Mouse (Mus musculus): Measurements from ENCODE around the gene Os9.

Os9 gene

DNA sequence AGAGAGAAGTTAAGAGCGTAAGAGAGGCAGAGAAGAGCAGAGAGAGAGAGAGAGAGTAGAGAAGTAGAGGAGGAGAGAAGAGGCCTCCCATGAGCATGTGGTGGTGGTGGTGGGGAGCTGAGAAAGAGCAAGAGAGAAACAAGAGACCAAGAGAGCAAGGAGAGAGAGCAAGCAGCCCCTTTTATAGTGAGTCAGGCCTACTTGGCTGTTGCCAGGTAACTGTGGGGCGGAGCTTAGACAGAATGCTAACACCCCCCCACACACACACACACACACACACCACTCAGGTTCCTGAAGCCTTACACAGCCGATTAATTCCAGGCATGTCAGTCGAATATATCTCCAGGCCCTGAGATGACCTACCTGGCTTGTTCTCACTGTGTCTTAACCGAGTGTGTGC lies 24.4 kb upstream of the Os9 start:
- DNase-seq (ENCODE audit: low spot score in 2 of 2), result no peak

DNA sequence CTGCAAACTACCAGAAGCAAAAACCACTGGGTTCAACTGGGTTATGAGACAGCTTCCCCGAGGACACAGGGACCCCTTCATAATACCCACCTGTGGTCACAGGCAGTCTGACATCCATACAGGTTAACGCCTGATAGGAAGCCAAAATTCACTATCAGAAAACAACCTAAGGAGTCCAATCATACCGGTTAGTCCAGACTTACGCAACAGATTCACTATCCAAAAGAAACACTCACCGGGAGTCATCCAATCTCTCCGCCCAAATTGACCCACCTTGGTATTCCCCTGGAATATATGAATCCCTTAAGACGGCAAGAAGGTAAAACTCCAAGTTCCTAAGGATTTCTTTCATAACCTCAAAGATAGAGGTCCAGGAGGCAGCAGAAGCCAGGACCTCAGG lies 23.6 kb upstream of the Os9 start:
- DNase-seq (ENCODE audit: low spot score in 2 of 2), result no peak

DNA sequence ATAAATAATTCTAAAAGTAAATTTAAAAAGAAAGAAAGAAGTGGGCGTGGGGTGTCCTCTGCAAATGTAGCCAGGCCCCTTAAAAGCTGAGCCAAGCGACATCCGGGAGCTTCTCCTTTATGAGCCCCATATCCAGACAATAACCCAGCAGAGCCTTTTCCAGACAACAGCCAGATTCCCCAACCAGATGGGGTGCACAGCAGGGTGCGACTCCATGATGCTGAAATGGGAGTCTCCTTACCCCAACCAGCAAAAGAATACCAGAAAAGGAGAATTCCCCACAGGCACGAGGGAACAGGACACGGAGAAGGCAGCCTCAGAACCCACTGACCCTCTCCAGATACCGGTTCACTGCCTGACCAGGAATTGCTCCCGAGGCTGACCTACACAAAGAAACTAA lies 22.3 kb upstream of the Os9 start:
- no peak for DNase-seq (ENCODE audit: low spot score in 2 of 2)

DNA sequence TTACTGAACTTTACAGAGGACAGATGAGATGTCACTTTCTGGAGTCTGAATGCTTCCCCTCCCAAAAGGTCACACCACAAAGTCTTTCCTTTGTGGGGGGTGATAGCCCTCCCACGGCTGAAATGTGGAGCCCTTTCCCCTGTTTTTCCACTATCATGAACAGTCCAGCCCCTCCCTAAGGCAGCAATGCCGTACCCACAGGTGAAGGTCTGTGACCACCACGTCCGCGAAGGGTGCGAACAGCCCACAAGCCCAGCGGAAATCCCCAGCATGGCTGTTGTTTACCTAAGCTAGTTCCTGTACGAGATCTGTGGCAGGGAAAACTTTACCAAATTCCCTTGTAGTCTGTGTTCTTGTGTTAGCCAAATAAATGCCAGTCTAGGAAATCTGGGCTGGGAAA lies 20.6 kb upstream of the Os9 start:
- peak in 1 of 2 experiments; percentile 39 for DNase-seq (ENCODE audit: low spot score in 2 of 2)

DNA sequence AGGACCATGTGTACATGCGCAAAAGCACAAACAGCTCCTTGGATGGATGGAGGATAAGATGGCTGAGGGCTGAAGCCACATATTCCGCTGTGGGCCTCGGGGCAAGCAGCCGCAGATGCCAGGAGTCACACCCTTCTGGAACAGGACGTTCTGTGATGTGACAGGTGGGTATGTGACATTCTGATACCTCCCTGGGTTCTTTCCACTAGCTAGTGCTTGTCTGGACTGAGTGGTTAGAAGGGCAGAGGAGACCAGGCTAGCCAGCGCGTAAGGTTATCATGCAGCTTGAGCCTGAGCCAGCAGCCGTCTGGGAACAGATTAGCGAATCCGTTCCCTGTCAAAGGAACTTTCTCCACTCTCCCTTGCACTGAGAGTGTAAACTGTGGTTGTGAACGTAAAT lies 20.0 kb upstream of the Os9 start:
- DNase-seq (ENCODE audit: low spot score in 2 of 2), result no peak

DNA sequence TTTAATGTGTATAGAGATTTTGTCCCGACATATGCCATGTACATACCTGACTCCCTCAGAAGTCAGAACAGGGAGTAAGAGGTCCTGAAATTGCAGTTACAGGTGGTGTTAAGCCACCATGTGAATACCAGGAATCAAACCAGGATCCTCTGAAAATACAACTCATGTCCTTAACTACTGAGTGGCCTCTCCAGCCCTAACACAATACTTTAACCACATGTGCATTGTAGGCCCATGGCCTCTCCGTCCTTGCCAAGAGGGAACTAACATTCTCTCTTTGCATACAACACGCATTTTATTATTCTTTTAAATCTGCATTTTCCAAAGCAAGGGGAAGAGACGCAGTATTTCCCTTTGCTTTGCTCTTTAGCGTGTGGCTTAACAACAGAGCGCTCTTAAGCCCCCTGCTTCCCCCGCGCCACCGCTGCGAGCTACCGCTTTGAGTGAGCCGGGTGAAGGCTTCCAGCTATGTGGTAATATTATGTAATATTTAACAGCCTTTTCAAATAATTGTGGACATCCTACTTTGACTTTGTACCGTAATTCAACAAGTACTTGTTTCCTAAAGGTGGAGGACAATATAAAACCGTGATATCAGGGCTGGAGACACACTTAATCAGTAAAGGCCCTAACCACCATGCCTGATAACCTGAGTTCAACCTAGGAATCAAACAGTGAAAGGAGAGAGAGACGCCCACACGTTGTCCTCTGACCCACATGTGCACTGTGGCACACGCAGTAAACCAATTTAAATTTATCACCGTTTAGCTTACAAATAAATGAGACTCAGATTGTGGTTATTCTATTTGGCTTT lies 17.6 kb upstream of the Os9 start:
- no peak for DNase-seq (ENCODE audit: low spot score in 2 of 2)

DNA sequence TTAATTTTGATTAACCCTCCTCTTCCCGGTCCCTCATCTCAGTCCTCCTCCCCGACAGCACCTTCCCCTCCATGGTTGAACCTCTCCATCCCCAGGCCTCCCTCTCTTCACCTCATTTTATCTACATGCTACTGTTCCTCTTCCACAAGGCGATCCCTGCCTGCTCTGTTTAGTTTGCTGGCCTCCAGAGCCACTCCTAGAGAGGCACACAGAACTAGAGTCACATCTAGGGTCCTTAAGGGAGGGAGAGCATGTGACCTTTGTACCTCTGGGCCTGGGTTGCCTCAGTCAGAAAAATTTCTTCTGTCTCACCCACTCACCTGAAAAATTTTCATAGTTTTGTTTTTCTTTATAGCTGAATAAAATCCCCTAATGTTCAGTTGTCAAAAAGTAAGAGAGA lies 17.0 kb upstream of the Os9 start:
- no peak for DNase-seq (ENCODE audit: low spot score in 2 of 2)

DNA sequence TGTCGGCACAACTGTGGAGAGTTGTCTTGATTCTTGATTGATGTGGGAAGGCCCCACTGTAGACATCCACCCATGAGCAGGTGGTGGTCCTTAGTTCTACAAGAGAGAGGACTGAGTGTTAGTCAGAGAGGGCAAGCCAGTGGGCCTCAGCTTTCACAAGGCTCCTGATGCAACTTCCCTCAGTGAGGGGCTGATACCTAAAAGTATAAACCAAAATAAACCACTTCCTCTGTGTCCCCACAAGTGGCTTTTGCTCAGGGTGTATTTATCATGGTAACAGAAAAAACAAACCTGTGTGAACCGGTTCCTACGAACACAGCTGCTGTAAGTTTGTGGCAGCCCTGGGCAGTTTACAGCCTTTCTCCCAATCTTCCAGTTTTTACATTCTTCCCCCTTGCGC lies 15.6 kb upstream of the Os9 start:
- peak in 1 of 2 experiments; percentile 46 for DNase-seq (ENCODE audit: low spot score in 2 of 2)

DNA sequence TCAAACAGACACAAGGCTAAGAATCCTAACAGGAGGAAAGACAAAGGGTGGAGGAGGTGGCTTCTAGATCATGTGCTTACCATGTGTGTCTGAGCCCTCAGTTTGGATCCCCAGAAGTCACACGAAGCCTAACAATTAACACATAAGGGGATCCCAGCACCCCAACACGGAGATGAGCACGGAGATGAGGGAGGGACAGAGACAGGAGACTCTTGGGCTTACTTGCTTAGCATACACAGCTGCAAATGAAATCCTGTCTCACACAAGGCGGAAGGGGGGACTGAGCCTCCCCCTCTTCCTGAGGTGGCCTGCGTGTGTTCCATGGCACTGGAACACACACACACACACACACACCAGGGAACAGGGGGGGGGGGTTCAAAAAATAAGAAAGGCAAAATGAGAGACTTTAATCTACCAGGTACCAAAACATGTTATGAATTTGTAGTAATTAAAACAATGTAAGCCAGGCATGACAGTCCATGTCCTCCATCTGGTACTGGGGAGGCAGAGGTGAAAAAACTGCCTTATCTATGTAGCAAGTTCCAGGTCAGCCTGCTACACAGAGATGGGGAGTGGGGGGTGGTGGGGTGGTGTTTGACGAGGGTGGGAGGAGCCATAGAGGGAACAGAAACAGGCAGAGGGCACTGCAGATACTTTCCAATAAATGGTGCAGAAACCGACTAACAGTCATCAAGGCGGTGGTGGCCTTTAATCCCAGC lies 14.3 kb upstream of the Os9 start:
- DNase-seq (ENCODE audit: low spot score in 2 of 2), result peak in 1 of 2 experiments; percentile 40

DNA sequence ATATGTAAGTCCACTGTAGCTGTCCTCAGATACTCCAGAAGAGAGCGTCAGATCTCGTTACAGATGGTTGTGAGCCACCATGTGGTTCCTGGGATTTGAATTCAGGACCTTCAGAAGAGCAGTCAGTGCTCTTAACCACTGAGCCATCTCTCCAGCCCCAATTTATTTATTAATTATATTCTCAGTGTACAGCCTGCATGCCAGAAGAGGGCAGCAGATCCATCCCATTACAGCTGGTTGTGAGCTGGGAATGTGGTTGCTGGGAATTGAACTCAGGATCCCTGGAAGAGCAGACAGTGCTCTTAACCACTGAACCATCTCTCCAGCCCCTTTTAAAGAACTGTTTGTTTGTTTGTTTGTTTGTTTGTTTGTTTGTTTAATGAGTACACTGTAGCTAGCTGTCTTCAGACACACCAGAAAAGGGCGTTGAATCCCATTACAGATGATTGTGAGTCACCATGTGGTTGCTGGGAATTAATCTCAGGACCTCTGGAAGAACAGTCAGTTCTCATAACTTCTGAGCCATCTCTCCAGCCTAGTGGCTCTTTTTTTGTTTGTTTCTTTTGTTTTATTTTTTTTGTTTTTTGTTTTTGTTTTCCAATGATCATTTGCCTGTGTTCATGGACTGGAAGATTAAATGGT lies 13.6 kb upstream of the Os9 start:
- peak in 1 of 2 experiments; percentile 45 for DNase-seq (ENCODE audit: low spot score in 2 of 2)

DNA sequence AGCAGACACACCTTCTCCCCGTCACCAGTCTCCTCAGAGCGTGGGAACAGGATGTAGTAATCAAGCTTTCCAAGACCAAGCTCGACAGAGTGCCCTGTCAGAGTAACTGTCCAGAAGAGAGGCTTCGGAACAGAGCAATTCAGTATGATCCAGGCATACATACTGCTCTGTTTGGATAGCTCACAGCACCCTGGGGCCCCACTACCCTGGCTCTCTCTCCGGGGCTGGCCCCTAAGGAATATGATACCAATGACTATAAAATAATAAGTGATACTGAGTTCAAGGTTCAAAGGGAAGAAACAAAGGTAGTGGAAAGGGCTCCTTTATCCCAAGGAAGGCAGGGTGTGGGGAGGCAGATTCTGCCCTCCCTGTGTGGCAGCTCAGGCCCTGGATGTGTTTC lies 11.5 kb upstream of the Os9 start:
- no peak for DNase-seq (ENCODE audit: low spot score in 2 of 2)

DNA sequence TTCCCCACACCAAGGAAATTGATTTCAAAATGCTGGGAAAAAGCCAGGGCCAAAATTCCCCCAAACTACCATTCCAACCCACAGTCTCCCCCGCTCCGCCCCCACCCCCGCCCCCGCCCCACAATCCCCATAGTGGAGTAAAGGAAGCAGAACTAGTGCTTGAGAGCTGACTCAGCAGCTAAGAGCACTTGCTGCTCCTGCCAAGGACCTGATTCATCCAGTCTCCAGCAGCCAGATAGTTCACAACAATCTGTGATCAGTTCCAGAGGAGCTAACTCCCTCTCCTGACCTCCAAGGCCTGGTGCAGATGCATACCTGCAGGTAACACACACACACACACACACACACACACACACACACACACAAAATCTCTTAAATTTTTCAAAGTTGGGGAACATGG lies 8.5 kb upstream of the Os9 start:
- no peak for DNase-seq (ENCODE audit: low spot score in 2 of 2)

DNA sequence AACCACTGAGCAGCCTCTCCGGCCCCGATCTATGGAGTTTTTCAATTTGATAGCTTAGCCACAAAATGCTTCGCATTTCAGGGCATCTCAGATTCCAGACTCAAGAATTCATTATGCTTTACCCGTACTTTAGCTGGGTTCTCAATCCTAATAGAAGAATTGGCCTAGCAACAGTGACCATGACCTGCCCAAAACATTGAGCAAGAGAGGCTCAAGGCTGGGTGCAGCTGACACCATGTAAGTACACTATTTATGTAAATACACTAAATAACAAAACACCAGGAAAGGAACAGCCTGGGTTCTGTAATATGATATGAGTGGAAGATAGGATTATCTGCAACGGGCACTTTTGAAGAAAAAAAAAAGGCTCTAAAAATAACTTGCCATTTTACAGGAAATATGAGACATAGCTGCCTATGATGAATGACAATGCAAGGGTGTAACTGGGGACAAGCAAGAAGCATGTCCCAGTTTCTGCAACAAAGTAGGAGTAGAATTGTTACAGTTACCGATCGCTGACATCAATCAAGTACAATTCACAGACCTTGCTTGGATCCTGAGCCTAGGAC lies 6.9 kb upstream of the Os9 start:
- DNase-seq (ENCODE audit: low spot score in 2 of 2), result no peak

DNA sequence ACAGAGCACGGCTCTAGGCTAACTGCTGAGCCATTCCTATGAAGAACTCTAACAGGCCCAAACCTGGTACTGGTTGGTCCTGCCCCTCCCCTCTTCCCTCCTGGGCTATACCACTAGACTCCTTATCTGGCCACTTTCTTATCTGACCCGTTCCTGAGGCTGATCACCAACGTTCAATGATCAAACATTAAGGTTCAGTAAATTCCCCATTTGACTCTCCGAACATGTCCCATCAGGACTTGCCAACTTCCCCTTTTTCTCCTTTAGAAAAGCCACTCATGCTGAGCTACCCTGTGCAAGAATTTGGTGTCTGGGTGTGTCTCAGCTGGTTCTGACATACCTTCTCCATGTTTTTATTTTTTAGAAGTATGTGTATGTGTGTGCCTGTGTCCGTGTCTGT lies 5.6 kb upstream of the Os9 start:
- DNase-seq (ENCODE audit: low spot score in 2 of 2), result no peak

DNA sequence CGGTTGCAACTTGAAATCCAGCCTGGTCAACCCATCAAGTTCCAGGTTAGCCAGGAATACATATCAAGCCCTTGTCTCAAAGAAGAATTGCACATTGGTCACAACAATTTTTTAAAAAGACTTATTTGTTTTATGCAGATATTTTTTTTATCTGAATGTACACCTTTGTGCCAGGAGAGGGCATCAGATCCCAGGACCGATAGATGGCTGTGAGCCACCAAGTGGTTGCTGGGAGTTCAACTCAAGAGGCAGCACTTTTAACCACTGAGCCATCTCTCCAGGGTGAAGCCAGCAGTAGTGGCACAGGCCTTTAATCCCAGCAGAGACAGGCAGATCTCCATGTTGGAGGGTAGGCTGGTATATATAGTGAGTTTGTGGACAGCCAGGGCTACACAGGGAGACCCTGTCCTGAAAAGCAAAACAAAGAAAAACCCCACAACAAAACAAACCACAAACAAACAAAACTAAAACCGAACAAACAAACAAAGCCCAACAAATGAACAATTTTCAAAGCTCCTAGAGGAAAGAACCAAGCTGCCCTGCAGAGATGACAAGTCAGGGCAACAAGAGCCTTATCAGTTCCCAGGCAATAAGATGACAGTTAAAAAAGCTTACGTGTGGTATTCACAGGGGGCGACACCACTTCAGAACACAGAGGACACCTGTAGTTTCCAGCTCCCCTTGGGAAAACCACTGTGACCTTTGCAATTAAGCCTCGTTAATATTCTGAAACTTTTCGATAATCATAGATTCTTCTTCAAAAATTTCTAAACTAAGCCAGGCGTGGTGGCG lies 4.5 kb upstream of the Os9 start:
- DNase-seq (ENCODE audit: low spot score in 2 of 2), result peak in 1 of 2 experiments; percentile 51

DNA sequence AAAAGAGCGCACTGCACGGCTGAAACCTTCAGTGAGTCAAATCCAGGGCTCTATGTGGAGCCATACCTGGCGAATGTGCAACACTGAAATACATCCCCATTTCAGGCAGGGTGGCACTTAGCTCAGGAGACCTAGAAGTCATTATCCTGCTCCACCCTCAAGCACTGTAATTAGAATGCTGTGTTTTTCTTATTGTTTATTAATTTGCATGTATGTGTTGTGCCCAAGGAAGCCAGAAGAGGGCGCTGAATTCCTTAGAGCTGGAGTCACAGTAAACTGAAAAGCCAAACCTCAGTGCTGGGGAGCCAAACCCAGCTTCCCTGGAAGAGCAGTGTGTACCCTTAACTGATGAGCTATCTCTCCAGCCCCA lies 2.5 kb upstream of the Os9 start:
- DNase-seq (ENCODE audit: low spot score in 2 of 2), result peak; percentile 63 to 80

DNA sequence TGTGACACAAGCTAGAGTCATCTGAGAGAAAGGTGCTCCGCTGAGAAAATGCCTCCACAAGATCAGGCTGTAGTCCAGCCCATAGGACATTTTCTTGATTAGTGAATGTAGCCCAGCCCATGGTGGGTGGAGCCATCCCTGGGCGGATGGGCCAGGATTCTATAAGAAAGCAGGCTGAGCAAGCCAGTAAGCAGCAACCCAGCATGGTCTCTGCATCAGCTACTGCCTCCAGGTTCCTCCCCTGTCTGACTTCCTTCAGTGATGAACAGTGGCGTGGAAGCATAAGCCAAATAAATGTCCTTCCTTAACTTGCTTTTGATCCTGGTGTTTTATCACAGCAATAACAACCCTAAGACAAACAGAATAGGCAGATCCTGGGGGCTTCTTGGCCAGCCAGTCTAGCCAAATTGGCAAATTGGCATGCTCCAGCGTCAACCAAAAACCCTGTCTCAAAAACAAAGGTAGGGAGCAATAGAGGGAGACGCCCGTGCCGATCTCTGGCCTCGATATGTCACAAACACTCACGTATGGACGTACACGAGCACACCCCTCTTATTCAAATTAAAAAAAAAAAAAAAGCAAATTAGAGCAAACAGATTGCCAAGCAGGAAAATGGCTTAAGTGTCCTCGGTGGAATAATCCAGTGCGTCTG lies 2.0 kb upstream of the Os9 start:
- DNase-seq (ENCODE audit: low spot score in 2 of 2), result peak in 1 of 2 experiments; percentile 70

DNA sequence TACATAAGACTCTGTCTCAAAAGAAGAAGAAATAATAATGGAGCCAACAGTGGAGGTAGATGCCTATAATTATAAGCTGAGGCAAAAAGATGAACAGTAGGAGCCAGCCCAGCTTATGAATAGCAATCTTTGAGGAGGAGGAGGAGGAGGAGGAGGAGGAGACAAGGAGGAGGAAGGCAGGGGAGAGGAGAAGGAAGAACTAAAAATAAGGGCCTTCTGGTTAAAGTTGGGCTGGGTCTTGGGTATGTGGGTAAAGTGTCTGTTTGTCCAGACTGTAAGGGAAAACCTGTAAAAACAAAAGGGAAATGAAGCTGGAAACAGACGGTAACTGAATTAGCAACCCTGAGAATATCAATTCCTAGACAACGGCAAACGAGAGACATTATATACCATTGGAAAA lies 1.1 kb upstream of the Os9 start:
- DNase-seq (ENCODE audit: low spot score in 2 of 2), result no peak

DNA sequence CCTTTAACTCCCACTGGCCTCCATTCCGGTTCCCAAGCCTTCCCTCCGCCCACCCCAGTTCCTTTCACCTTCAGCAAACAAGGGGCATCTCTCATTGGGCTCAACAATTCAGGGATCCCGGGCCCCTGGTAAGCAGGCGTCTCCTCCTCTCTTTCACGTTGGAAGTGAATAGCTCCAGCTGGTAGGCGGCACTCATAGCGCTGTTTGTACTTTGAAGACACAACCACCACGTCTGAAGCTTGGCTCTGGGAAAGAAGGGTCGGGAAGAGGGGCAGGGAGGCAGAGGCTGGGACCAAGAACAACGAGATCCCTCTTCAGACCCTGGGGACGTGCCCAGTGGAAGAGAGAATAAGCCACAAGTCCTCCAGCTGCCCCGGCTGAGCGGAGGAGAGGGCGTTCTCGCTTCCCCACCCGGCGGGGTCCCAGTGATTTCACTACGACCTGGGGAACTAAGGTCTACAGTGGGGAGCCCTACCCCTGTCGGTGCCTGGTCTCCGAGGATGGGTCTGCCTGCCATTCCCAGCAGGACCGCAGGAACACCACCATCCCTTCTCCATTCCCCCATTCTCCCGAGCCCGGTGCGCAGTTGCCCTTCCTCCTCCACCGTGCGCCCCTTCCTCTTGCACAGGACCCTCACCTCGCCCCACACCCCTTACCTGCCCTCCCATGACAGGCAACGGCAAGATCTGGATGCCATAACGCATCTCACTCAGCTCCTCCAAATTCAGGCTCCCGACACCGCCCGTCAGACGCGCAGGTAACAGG lies 448 bp downstream of the Os9 start:
- peak; percentile 30 to 42 for DNase-seq (ENCODE audit: low spot score in 2 of 2)

DNA sequence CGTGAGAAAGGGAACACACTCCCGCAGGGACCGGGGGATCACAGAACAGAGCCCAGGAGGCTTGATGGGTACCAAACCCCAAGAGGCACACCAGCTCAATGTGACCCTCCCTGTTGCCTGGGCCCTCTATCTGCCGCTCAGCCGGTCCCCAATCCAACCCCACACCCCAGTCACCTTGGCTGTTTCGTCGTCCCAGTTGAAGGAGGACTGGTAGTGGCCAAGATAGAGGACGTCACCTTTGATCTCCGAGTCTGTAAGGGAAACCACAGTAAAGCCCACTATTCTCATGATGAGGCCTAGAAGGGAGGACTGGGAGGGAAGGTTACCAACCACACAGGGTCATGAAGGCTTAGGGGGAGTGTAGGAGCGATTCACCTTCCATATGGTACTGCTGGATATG lies 1.7 kb downstream of the Os9 start:
- no peak for DNase-seq (ENCODE audit: low spot score in 2 of 2)

DNA sequence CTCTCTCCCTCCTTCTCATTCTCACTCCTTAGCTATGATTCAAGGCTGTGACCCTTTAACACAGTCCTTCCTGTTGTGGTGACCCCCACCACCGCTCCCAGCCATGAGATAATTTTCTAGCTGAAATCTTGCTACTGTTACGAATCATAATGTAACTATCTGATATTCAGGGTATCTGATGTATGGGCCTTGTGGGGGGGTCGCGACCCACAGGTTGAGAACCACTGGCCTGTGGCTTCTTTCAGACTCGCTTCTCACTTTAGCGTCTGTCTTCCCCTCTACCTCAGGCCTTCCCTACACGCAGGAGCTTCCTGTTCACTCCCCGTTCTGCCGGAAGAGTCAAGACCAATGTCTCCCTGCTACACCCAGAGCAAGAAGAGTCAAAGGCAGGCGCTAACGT lies 2.5 kb downstream of the Os9 start:
- no peak for DNase-seq (ENCODE audit: low spot score in 2 of 2)

All from spleen, postnatal 10 days (tissue).